Mouse (Mus musculus): ENCODE measurements at regions not wholly inside any gene's neighbourhood (a gene's known extent, or its start where the extent isn't known, plus 50 kb on each side); places are given as distances from the start of the nearest gene placed in this dataset.

DNA sequence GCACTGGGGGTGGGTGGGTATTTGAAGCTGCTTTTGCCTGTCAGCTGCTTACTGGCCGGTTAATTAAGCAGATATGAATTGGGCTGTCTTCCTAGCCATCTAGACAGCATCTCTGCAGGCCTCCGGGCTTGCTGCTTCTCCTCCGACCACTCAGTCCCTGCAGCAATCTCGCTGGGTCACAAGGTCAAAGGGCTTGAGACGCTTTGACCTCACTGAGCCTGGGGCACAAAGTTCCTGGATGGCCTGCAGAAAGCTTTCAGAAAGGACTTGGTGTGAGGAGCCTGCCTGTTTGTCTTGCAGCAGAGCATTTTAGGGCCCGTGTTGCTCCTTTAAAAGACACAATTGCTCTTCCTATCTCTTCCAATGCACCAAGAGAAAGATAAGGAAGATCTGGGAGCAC lies 83.7 kb upstream of the Ppp2r5a start:
- Histone ChIP-seq H3K4me1 (replicated peaks) (no peaks in the 10 kb centered on the region), H3K27ac (no peak overlapping the region), H3K4me3 (replicated peaks) (no peak overlapping the region), H3K27me3 (replicated peaks) (no peaks in the 10 kb centered on the region), H3K9ac (no peak overlapping the region), H3K9me3 (no peaks in the 10 kb centered on the region), H3K4me2 (replicated peaks) (no peak overlapping the region), H3K36me3 (no peaks in the 10 kb centered on the region)
- ATAC-seq, result no peak
- WGBS, result 41% methylated on average over 6 of the region's 6 CpGs

DNA sequence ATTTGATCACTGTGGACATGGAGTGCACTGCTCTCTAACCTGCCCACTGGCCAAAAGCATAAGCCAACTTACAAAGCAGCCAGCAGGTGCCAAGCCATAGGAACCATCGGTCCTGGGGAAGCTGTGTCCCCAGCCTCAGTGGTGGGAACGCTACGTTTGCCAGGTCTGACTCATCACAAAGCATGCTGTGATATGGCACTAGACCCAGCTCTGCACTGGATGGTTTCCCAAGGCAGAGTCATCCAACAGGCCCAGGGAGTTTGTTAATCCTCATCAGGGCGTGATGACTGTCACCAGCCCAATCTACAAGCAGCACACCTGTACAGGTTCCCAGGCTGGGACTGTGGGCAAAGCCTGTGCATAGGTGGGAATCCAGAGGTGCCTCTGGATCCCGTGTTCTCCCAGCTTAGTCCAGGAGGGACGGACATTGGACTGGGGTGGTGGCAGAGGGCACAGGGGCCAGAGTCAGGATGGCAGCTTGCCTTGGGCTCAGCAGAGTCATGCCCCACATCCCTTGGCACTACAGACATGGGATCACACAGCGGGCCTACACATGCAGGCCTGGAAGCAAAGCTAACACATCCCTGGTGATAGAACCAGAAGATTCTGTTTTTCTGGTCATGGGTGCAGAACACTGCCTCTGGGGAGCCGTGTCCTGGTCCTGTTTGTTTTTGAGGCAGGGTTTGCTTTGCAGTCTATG lies 81.8 kb upstream of the Ppp2r5a start:
- H3K27ac ChIP-seq, result no peak overlapping the region
- 84% methylated on average over 8 of the region's 8 CpGs for WGBS
- no peaks in the 10 kb centered on the region for H3K27me3 ChIP-seq (replicated peaks)

DNA sequence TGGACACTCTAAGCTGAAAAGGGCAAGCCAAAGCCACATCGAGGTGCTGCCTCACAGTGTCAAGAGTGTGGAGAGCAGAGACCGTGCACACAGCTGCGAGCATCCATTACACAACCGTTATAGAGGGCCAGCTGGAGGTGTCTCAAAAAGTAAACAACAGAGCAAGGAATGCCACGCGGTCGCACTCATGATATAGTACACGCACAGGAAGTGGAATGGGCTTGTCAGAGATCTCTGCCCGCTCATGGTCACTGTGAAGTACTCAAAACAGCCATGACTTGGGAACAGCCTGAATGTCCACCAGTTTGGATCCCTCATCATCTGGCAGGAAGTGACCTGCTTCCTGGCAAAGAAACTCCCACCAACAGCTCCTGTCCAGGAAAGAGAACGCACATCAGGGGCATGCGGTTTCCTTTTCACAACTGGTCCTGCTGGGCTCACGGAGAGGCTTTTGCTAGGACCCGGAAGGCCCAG lies 76.9 kb upstream of the Ppp2r5a start:
- Histone ChIP-seq H3K4me2 (replicated peaks) (no peak overlapping the region), H3K9me3 (no peaks in the 10 kb centered on the region), H3K27me3 (replicated peaks) (no peaks in the 10 kb centered on the region), H3K4me1 (replicated peaks) (no peaks in the 10 kb centered on the region), H3K36me3 (no peaks in the 10 kb centered on the region), H3K27ac (0 out of 2 replicates have a peak overlapping the region, but pooled peaks have one; percentile 14), H3K9ac (no peak overlapping the region), H3K4me3 (replicated peaks) (no peak overlapping the region)
- 0 out of 2 replicates have a peak, but pooled peaks have one; percentile 55 for ATAC-seq
- 44% methylated on average over 13 of the region's 13 CpGs for WGBS

More for the DNA sequence above, 81.8 kb upstream of the Ppp2r5a start:
- Histone ChIP-seq H3K9me3 (no peaks in the 10 kb centered on the region), H3K9ac (no peak overlapping the region), H3K36me3 (no peaks in the 10 kb centered on the region), H3K4me2 (replicated peaks) (no peak overlapping the region), H3K4me3 (replicated peaks) (no peak overlapping the region), H3K4me1 (replicated peaks) (no peaks in the 10 kb centered on the region)
- ATAC-seq, result no peak

DNA sequence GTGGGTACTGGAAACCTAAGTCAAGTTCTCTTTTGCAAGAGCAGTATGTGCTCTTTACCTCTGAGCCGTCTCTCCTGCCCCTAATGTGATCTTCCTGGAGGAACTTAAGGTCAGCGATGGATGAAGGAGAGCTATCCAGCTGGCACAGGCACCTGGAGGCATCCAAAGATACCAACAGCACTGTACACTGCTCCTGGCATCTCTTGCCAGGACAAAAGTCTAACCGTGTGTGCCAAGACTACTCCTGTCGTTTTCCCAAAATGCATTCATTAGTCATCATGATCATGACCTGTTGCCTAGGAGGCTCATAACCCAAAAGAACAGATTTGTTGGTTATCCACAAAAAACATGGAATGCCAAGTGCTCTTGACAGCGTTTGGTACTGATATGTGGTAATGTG lies 69.5 kb upstream of the Ppp2r5a start:
- no peak overlapping the region for H3K9ac ChIP-seq
- ATAC-seq, result no peak
- no peak overlapping the region for H3K4me2 ChIP-seq (replicated peaks)
- no peaks in the 10 kb centered on the region for H3K9me3 ChIP-seq
- no peak overlapping the region for H3K27ac ChIP-seq
- H3K4me3 ChIP-seq (replicated peaks), result no peak overlapping the region
- peaks cover 4% of the 10 kb centered on the region; the same call in 1 of the 2 replicates for H3K4me1 ChIP-seq (replicated peaks)
- WGBS, result 89% methylated on average over 5 of the region's 5 CpGs
- H3K36me3 ChIP-seq, result no peaks in the 10 kb centered on the region
- H3K27me3 ChIP-seq (replicated peaks), result no peaks in the 10 kb centered on the region

DNA sequence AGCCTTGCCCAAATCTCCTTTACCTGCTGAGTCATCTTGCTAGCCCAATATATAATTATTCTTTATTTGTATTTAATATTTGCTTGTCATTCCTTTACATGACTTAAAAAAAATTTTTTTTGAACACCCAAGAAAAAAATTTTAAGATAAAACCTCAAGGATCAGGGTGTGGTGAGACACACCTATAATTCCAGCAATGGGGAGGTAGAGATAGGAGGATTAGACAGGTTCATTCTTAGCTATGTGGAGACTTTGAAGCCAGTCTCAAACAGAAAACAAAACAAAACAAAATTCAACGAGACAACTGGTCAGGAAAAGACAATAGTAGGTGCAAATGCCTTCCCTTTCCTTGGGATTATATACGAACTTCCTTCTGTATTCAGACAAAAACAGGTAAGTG lies 68.4 kb upstream of the Ppp2r5a start:
- no peaks in the 10 kb centered on the region for H3K36me3 ChIP-seq
- no peak overlapping the region for H3K4me3 ChIP-seq (replicated peaks)
- no peak overlapping the region for H3K4me2 ChIP-seq (replicated peaks)
- no peak overlapping the region for H3K9ac ChIP-seq
- H3K9me3 ChIP-seq, result no peaks in the 10 kb centered on the region
- H3K4me1 ChIP-seq (replicated peaks), result peaks cover 4% of the 10 kb centered on the region; the same call in 1 of the 2 replicates
- 75% methylated on average over 2 of the region's 2 CpGs for WGBS
- ATAC-seq, result no peak
- no peak overlapping the region for H3K27ac ChIP-seq
- no peaks in the 10 kb centered on the region for H3K27me3 ChIP-seq (replicated peaks)

DNA sequence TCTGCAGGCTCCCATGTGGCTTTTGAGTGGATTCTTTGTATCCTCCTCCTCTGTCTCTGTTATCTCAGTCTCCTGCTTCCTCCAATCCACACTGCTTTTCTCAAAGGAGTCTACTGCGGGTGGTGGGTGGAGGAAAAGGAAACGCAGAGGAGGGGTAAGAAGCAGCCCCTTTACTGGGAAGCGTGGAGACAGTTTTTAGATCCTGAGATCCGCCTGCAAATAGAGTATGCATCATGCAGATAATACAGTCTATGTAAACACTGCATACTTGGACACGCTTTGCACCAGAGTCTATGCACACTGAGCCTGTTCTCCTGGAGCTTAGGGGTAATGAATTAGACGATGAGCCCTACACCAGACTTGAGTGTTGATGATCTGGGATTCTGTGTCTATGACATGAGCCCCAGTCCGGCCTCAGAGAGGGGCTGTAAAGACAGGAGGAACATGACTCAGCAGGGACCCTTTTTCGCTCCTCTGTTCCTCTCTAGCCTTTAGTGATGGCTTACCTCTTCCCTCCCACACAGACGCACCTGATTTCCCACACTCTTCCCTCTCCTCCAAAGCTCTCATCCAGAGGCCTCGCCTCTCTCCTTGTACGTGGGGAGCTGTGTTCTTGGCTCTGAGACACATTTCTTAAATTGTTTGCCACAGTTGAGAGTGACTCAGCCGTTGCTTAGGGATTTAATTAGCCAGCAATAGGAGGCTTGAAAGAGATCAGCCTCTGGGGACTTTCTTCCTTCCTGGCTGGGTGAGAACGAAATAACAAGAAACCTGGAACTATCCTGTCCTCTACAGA lies 67.3 kb upstream of the Ppp2r5a start:
- H3K27ac ChIP-seq, result peak overlapping the region; percentile 59
- H3K4me3 ChIP-seq (replicated peaks), result no peak overlapping the region
- 10% methylated on average over 13 of the region's 13 CpGs for WGBS
- H3K4me1 ChIP-seq (replicated peaks), result peaks cover 4% of the 10 kb centered on the region; the same call in 1 of the 2 replicates
- ATAC-seq, result peak; percentile 77
- no peak overlapping the region for H3K9ac ChIP-seq
- no peaks in the 10 kb centered on the region for H3K36me3 ChIP-seq
- H3K4me2 ChIP-seq (replicated peaks), result 0 out of 2 replicates have a peak overlapping the region, but pooled peaks have one; percentile 13
- no peaks in the 10 kb centered on the region for H3K27me3 ChIP-seq (replicated peaks)
- no peaks in the 10 kb centered on the region for H3K9me3 ChIP-seq

DNA sequence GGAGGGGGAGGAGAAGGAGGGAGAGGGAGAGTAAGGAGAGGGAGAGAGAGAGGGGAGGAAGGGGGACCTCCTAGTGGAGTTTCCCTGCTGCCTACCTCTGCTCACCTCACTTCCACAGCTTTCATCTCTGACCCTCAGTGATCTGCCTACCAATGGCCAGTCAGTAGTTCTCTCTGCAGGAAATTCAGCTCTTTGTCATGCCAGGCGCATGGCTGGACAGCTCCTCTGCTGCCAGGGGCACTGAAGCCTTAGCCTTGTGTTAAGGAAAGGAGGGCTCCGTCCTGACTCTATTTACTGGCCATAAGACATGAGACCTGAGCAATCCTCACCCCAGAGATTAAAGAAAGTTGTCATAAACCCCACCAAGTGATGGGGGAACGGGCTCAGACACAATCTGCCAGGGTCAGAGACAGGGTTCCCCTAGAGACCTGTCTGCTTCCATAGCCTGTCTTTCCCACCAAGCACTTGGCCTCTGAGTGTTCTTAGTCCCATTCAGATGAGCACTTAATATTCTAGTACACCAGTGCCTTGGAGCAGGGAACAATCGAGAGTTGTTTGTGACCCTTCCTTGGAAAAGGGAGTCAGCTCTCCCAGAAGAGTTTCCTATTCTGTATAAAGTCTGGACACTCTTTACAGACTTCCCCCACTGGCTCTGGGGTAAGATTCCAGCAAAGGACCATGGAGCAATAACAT lies 65.9 kb upstream of the Ppp2r5a start:
- Histone ChIP-seq H3K9ac (no peak overlapping the region), H3K27ac (0 out of 2 replicates have a peak overlapping the region, but pooled peaks have one; percentile 59), H3K36me3 (no peaks in the 10 kb centered on the region), H3K4me3 (replicated peaks) (no peak overlapping the region), H3K4me2 (replicated peaks) (no peak overlapping the region), H3K4me1 (replicated peaks) (peaks cover 4% of the 10 kb centered on the region; the same call in 1 of the 2 replicates), H3K27me3 (replicated peaks) (no peaks in the 10 kb centered on the region), H3K9me3 (no peaks in the 10 kb centered on the region)
- no peak for ATAC-seq
- 74% methylated on average over 4 of the region's 4 CpGs for WGBS

DNA sequence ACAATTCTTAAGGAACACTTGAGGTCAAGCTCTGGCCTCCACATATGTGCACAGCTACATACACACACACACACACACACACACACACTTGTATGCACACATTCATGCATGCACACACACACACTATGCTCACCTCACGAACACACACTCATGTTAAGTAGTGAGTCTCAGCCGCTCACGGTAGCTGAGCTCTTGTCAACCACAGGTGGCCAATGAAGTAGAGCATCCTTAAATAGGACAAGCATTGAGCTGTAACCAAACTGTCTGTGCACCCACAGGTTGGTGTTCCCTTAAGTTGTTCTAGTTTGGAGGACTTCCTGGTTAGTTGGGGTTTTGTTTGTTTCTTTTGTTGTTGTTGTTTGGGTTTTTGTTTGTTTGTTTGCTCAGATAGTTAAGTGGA lies 63.2 kb upstream of the Ppp2r5a start:
- H3K4me2 ChIP-seq (replicated peaks), result no peak overlapping the region
- 88% methylated on average over 3 of the region's 3 CpGs for WGBS

DNA sequence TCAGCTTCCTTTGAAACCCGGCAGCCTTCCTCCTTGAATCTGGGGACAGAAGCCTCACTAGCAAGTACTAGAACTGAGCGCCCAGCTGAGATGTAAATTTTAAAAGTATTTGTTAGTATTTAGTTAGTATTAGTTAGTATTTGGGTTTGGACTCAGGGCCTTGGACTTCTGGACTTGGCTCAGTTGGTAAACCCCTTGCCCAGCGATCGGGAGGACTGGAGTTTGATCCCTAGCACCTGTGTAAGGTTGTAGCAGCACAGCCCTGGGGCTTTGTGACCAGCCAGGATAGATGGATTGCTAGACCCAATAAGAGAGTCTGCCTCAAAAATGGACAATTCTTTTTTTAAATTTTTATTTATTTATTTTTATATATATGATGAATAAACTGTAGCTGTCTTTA lies 62.7 kb upstream of the Ppp2r5a start:
- Histone ChIP-seq H3K4me2 (replicated peaks) (no peak overlapping the region), H3K9ac (no peak overlapping the region), H3K4me3 (replicated peaks) (no peak overlapping the region), H3K9me3 (no peaks in the 10 kb centered on the region), H3K27me3 (replicated peaks) (no peaks in the 10 kb centered on the region), H3K36me3 (no peaks in the 10 kb centered on the region), H3K4me1 (replicated peaks) (peaks cover 17% of the 10 kb centered on the region), H3K27ac (no peak overlapping the region)
- 85% methylated on average over 4 of the region's 4 CpGs for WGBS
- no peak for ATAC-seq

More for the DNA sequence above, 63.2 kb upstream of the Ppp2r5a start:
- Histone ChIP-seq H3K36me3 (no peaks in the 10 kb centered on the region), H3K4me1 (replicated peaks) (peaks cover 16% of the 10 kb centered on the region), H3K9ac (no peak overlapping the region), H3K27me3 (replicated peaks) (no peaks in the 10 kb centered on the region), H3K9me3 (no peaks in the 10 kb centered on the region), H3K27ac (no peak overlapping the region), H3K4me3 (replicated peaks) (no peak overlapping the region)
- ATAC-seq, result no peak

DNA sequence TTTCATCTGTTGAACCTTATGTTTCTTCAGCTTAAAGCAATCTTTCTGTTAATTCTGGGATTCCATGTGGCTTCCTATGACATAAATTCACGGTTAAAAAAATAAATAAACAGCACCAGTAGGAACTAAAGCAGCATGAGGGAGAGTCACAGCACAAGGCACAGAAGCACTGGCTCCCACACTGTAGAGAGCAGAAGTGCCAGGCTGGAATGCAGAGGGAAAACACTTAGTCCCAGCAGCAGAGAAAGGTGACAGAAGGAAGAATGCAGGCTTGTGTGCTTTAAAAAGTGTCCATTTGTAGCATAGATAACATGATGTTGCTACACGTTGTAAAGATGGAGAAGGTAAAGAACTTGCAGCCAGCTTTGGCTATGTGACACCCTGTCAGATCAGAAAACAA lies 62.1 kb upstream of the Ppp2r5a start:
- no peaks in the 10 kb centered on the region for H3K36me3 ChIP-seq
- H3K9ac ChIP-seq, result no peak overlapping the region
- WGBS, result 24% methylated on average over 2 of the region's 2 CpGs
- no peaks in the 10 kb centered on the region for H3K27me3 ChIP-seq (replicated peaks)
- H3K4me3 ChIP-seq (replicated peaks), result no peak overlapping the region
- H3K4me2 ChIP-seq (replicated peaks), result no peak overlapping the region
- no peaks in the 10 kb centered on the region for H3K9me3 ChIP-seq
- H3K27ac ChIP-seq, result no peak overlapping the region; the same call in 1 of the 2 replicates
- H3K4me1 ChIP-seq (replicated peaks), result peaks cover 14% of the 10 kb centered on the region
- ATAC-seq, result no peak

DNA sequence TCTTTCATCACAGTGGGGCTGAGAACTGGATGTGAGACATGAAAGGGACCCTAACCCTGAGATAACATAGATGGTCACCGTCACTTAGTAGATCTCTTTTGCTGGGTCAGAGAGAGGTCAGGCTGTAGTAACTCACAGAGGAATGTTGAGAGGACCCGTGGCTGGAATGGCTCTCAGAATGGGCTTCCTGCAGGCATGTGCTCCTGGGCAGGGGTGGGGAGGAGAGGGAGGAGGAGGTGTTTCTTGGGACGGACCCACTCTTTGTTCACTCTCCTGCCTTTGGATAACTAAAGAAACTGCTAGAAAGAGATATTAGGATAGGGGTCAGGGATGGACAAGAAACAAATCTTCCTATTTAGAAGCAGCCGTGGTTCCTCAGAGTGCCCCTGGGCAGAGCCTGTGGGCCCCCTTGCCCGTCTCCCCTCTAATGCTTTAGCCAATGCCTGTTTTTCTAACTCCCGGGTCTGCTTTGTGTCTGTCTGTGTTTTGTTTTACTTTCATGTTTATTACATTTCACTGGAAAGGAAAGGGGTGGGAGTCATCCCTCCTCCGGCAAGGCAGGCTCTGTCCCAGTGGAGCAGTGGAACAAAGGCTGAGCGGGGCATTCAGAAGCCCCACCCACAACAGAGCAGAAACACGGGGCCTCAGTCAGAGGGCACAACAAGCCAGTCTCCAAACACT lies 58.9 kb upstream of the Ppp2r5a start:
- Histone ChIP-seq H3K4me1 (replicated peaks) (peaks cover 19% of the 10 kb centered on the region), H3K4me3 (replicated peaks) (no peak overlapping the region), H3K36me3 (no peaks in the 10 kb centered on the region), H3K9me3 (no peaks in the 10 kb centered on the region), H3K27ac (peak overlapping the region; percentile 63), H3K27me3 (replicated peaks) (no peaks in the 10 kb centered on the region), H3K4me2 (replicated peaks) (peak overlapping the region; percentile 38), H3K9ac (0 out of 2 replicates have a peak overlapping the region, but pooled peaks have one; percentile 11)
- ATAC-seq, result peak; percentile 88
- 10% methylated on average over 9 of the region's 9 CpGs for WGBS

DNA sequence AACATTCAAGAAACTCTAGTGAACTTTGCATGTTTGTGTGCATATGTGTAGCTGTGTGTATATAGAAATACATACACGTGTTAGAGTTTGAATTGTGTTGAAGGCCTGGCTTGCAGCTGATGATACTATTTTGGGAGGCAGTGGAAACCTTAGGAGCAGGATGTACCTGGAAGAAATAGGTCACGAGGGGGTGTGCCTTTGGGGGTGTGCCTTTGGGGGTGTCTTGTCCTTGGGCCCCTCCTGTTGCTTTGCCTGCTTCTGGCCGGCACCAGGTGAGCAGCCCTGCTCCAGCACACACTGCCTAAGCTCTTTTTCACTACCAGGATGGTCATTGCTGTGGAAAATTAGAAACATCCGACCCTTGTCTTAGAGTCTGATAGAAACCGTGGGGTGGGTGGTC lies 56.0 kb upstream of the Ppp2r5a start:
- Histone ChIP-seq H3K36me3 (no peaks in the 10 kb centered on the region), H3K4me2 (replicated peaks) (no peak overlapping the region), H3K4me1 (replicated peaks) (peaks cover 22% of the 10 kb centered on the region), H3K9me3 (no peaks in the 10 kb centered on the region), H3K27me3 (replicated peaks) (no peaks in the 10 kb centered on the region), H3K4me3 (replicated peaks) (no peak overlapping the region), H3K9ac (no peak overlapping the region), H3K27ac (no peak overlapping the region)
- 68% methylated on average over 5 of the region's 5 CpGs for WGBS
- no peak for ATAC-seq
